Mouse (Mus musculus) hindbrain, embryonic 12.5 days (tissue): ENCODE results near the gene Slc4a2. TPM values are rescaled to one million over a fixed set of nuclear protein-coding genes. Genes with fewer than 3 reads are reported as not detected.

Experiments used
- ATAC-seq: fragments of 200-750 bp; cut with Nextera tagmentation; 2 replicates; pipeline ENCODE4 v1.8.0; 2017; ENCODE audit warnings: moderate TSS enrichment; ENCODE audit not compliant: low FRiP score
- H3K27ac ChIP-seq: fragments of 300-500 bp; sonication (generic); 2 replicates; pipeline ENCODE4 v1.5.1; 2016; ENCODE audit warnings: mild to moderate bottlenecking
- H3K27me3 ChIP-seq: fragments of 300-500 bp; sonication (generic); 2 replicates; pipeline ENCODE4 v1.6.1; 2016; ENCODE audit warnings: mild to moderate bottlenecking
- H3K36me3 ChIP-seq: fragments of 300-500 bp; sonication (generic); 2 replicates; pipeline ENCODE4 v1.6.1; 2016; ENCODE audit warnings: mild to moderate bottlenecking
- H3K4me1 ChIP-seq: fragments of 300-500 bp; sonication (generic); 2 replicates; pipeline ENCODE4 v1.6.1; 2016
- H3K4me2 ChIP-seq: fragments of 300-500 bp; sonication (generic); replicated peaks from 2 replicates; pipeline ENCODE4 v1.6.1; 2016; ENCODE audit warnings: mild to moderate bottlenecking
- H3K4me3 ChIP-seq: fragments of 300-500 bp; sonication (generic); 2 replicates; pipeline ENCODE4 v1.5.1; 2016; ENCODE audit warnings: mild to moderate bottlenecking
- H3K9ac ChIP-seq: fragments of 300-500 bp; sonication (generic); 2 replicates; pipeline ENCODE4 v1.6.1; 2016; ENCODE audit warnings: mild to moderate bottlenecking, moderate library complexity
- H3K9me3 ChIP-seq: fragments of 300-500 bp; sonication (generic); replicated peaks from 2 replicates; pipeline ENCODE4 v1.6.1; 2016; ENCODE audit warnings: mild to moderate bottlenecking
- WGBS: fragments of 180-500 bp; shearing (Covaris S2); methylation state at CpG from one replicate; pipeline ENCODE4 v1.1.7; 2016; 5-methylcytosine and 5-hydroxymethylcytosine counted together
- polyA plus RNA-seq: library from polyadenylated mRNA; unstranded; fragments of >200 nt; fragmentation: Nextera tagmentation; extraction: Ambion mirVana; gene quantifications from 2 replicates; pipeline ENCODE4 v1.2.1, GENCODE M21; 2016

Slc4a2 gene
- polyA plus RNA-seq, 1 experiment from 2014 or later: 38.1 TPM

DNA sequence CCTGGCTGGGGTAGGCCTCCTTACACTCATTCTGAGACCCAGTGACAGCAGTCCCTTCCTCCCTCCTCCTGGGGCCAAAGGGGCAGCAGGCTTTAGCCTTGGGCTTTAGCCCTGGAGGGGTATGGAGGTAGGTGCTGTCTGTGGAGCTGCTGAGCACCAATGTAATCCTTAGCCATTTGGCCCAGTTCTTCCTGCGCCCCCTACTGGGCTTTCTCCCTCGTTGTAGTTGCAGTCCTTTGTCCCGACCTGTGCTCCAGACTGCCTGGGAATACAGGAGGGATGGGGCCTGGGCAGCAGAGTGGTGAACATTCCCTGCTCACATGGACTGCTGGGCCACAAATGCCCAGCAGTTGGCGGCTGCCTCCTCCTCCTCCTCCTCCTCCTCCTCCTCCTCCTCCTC is 58.0 kb downstream of the Slc4a2 start:
- H3K27ac ChIP-seq: 0 out of 2 replicates have a peak overlapping the region, but pooled peaks have one; percentile 0
- H3K9ac ChIP-seq: no peak overlapping the region
- H3K4me2 ChIP-seq: no peak overlapping the region
- H3K9me3 ChIP-seq: no peaks in the 10 kb centered on the region
- H3K27me3 ChIP-seq: peaks cover 3% of the 10 kb centered on the region; the same call in 1 of the 2 replicates
- ATAC-seq: peak; percentile 36; the same call in 1 of the 2 replicates
- H3K36me3 ChIP-seq: peaks cover 69% of the 10 kb centered on the region
- no peak overlapping the region for H3K4me3 ChIP-seq
- 0% methylated on average over 3 of the region's 4 CpGs for WGBS
- peaks cover 60% of the 10 kb centered on the region for H3K4me1 ChIP-seq

DNA sequence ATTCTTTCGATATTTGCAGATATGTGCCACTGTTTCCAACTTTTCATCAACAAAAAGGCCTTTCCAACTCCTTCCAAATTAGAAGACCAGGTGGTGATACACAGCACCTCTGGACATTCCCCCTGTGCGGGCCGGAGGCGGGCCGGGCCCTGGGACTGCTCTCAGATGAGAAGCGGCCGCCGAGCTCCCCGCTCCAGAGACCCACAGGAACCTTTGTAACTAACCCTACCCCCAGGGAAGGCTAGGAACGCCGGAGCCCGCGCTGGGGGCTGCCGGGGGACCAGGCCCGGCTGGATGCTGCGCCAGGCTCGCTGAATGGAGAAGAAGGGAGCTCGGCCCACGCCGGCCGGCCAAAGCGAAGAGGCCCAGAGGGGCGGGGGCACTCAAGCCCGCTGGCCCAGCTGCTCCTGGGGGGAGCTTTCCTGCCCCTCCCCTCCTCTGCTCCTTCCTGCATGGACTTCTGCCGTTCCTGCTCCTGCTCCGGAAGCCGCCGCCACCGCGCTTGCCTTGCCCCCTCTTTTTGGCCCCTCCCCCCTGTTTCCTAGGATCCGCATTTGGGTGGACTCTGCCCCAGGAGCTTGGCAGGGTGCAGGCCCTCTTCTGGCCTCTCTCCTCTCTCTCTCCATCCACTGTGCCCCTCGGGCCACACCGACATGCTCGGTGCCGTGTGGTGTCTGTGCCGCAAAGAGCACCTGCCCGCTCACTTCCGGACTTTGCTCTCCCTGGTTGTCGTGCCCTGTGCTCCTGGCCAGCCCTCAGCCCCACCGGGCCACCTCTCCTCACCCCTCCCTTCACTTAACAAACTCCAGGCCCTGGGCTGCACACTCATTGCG is 58.8 kb downstream of the Slc4a2 start:
- Histone ChIP-seq H3K27ac (peak overlapping the region; percentile 46; the same call in 1 of the 2 replicates), H3K36me3 (peaks cover 67% of the 10 kb centered on the region)

DNA sequence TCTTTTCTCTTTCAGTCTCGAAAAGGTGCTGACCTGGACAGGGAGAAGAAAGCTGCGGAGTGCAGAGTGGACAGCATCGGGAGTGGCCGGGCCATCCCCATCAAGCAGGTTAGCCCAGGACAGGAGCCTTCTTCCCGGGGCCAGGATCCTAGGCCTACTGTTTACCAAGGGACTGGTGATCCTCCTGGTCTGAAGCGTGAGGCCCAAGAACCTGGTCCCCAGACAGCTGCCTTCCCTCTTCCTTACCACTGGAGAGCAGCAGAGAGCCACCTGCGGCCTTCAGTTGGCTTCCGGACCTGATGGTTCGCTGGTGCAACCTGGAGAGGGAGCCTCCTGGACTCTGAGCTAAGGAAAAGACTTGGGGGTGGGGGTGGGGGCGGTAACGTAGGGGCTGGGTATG is 59.7 kb downstream of the Slc4a2 start:
- H3K9me3 ChIP-seq: no peaks in the 10 kb centered on the region
- H3K27ac ChIP-seq: peak overlapping the region; percentile 7; the same call in 1 of the 2 replicates
- 0 out of 2 replicates have a peak, but pooled peaks cover 3% of the 10 kb centered on the region for H3K27me3 ChIP-seq
- no peak overlapping the region for H3K9ac ChIP-seq
- 25% methylated on average over 11 of the region's 11 CpGs for WGBS
- H3K4me3 ChIP-seq: no peak overlapping the region
- ATAC-seq: peak; percentile 12; the same call in 1 of the 2 replicates
- peaks cover 67% of the 10 kb centered on the region for H3K36me3 ChIP-seq
- H3K4me2 ChIP-seq: no peak overlapping the region
- H3K4me1 ChIP-seq: peaks cover 64% of the 10 kb centered on the region

More for the DNA sequence above, 58.8 kb downstream of the Slc4a2 start:
- Histone ChIP-seq H3K4me3 (no peak overlapping the region), H3K4me2 (0 out of 2 replicates have a peak overlapping the region, but pooled peaks have one; percentile 9), H3K9me3 (no peaks in the 10 kb centered on the region), H3K9ac (peak overlapping the region; percentile 35; the same call in 1 of the 2 replicates), H3K4me1 (peaks cover 59% of the 10 kb centered on the region), H3K27me3 (0 out of 2 replicates have a peak, but pooled peaks cover 3% of the 10 kb centered on the region)
- 38% methylated on average over 41 of the region's 41 CpGs for WGBS
- no peak for ATAC-seq

DNA sequence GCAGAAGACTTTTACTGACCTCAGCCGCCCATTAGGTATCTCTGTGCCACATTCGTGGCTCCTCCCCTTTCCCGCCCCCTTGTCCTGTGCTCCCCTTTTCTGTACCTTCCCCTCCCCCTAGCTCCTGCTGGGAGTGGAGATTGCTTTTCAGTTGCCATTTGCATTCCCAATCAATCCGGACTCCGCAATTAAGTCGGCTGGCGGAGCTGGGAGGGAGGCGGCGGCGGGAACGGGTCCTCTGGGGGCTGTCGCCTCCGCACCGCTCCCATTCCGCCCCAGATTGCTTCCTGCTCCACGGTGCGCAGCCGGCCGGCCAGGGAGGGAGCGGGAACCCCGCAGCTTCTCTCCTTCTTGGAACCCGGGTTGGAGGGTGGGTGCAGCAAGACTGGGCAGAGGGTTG is 61.3 kb downstream of the Slc4a2 start:
- Histone ChIP-seq H3K9ac (peak overlapping the region; percentile 43), H3K36me3 (peaks cover 67% of the 10 kb centered on the region), H3K27me3 (0 out of 2 replicates have a peak, but pooled peaks cover 3% of the 10 kb centered on the region), H3K4me2 (peak overlapping the region; percentile 45), H3K9me3 (no peaks in the 10 kb centered on the region), H3K27ac (peak overlapping the region; percentile 76), H3K4me3 (peak overlapping the region; percentile 12; the same call in 1 of the 2 replicates), H3K4me1 (peaks cover 69% of the 10 kb centered on the region)
- 23% methylated on average over 22 of the region's 22 CpGs for WGBS
- ATAC-seq: peak; percentile 27; the same call in 1 of the 2 replicates

DNA sequence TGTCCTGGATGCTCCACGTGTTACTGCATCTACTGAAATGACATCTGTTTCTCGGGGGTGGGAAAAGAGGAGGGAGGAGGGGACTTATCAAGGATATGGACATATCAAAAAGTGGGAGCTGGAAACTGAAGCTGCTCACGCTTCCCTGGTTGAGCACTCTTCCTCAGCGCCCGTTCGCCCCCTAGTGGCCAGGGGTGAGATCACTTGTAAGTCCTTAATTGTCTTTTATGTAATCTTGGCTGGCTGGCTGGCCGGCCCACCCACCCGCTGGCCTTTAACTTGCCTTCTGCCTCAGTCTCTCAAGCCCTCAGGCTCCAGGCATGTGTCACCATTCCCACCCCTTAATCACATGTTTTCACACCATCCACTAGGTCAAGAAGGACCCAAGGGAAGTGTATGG is 62.5 kb downstream of the Slc4a2 start:
- Histone ChIP-seq H3K27ac (no peak overlapping the region), H3K36me3 (peaks cover 66% of the 10 kb centered on the region), H3K27me3 (no peaks in the 10 kb centered on the region), H3K9me3 (no peaks in the 10 kb centered on the region), H3K4me1 (peaks cover 60% of the 10 kb centered on the region), H3K9ac (no peak overlapping the region), H3K4me2 (no peak overlapping the region), H3K4me3 (no peak overlapping the region)
- WGBS: under 1% methylated on average over 8 of the region's 8 CpGs
- no peak for ATAC-seq

DNA sequence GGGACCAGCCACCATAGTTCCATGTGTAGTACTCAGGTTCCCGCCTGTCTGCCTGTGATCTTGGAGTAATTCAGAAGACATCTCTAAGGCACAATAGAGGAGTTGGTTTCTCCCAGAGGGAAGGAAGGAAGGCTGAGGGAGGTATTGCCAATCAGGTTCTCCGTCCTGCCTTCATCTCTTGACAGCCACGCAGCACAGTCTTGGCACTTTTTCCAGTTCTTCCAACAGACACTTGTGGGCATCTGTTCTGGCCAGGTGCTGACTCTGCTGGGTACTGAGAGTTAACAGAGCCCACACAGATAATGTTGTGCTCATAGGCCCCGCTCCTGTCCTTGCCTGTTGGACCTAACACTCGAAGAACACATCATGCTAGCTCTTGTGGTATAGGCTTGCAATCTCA is 63.1 kb downstream of the Slc4a2 start:
- no peaks in the 10 kb centered on the region for H3K27me3 ChIP-seq
- no peaks in the 10 kb centered on the region for H3K9me3 ChIP-seq
- H3K4me2 ChIP-seq: no peak overlapping the region
- ATAC-seq: no peak
- peaks cover 54% of the 10 kb centered on the region for H3K4me1 ChIP-seq
- WGBS: 95% methylated on average over 5 of the region's 5 CpGs
- H3K9ac ChIP-seq: no peak overlapping the region
- no peak overlapping the region for H3K4me3 ChIP-seq
- H3K36me3 ChIP-seq: peaks cover 70% of the 10 kb centered on the region
- H3K27ac ChIP-seq: no peak overlapping the region

DNA sequence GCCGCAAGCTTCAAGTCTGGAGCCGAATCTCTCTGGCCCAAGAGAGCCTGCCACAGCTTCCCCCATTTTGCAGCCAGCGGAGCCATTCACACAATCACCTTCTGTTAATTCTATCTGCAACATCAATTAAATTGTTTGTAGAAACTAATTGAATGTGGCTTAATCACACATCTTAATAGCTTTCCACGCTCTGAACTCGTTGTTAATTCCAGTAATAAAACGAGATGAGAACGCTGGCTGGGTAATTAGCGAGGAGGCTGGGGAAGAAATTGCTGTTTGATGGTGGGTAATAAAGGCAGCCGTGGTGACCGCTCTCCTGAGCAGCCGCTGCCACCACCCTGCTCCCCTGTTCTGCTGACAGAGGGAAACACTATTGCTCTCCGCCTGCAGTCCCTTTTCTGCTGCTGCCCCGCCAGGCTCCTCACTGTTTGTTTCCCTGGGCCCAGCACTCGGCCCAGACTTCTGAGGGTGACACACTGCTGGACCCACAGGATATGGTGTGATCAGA is 66.8 kb downstream of the Slc4a2 start:
- peaks cover 29% of the 10 kb centered on the region for H3K4me1 ChIP-seq
- no peak overlapping the region for H3K9ac ChIP-seq
- no peak overlapping the region for H3K4me3 ChIP-seq
- peaks cover 76% of the 10 kb centered on the region for H3K36me3 ChIP-seq
- WGBS: 67% methylated on average over 14 of the region's 14 CpGs
- no peak for ATAC-seq
- no peaks in the 10 kb centered on the region for H3K9me3 ChIP-seq
- H3K27me3 ChIP-seq: no peaks in the 10 kb centered on the region
- peak overlapping the region; percentile 45; the same call in 1 of the 2 replicates for H3K27ac ChIP-seq
- H3K4me2 ChIP-seq: no peak overlapping the region

Other genes with a start within 250 kb of the Slc4a2 start
- gene Kcnh2, start 72.2 kb upstream of the Slc4a2 start, polyA plus RNA-seq: 14.6 and 17.4 TPM in 2 replicates
- gene Nos3, start 59.0 kb upstream of the Slc4a2 start, polyA plus RNA-seq: 8.8 and 9.0 TPM in 2 replicates
- 0.35 and 0.46 TPM in 2 replicates for gene Atg9b, start 31.7 kb upstream of the Slc4a2 start, polyA plus RNA-seq
- 38.7 and 43.5 TPM in 2 replicates for gene Abcb8, start 30.2 kb upstream of the Slc4a2 start, polyA plus RNA-seq
- gene Asic3, start 10.4 kb upstream of the Slc4a2 start, polyA plus RNA-seq: 1.0 and 1.2 TPM in 2 replicates
- gene Cdk5, start 307 bp upstream of the Slc4a2 start, polyA plus RNA-seq: 61.0 and 63.8 TPM in 2 replicates
- gene Fastk, start 21.4 kb downstream of the Slc4a2 start, polyA plus RNA-seq: 109 and 113 TPM in 2 replicates
- 32.6 and 36.7 TPM in 2 replicates for gene Tmub1, start 24.0 kb downstream of the Slc4a2 start, polyA plus RNA-seq
- gene Agap3, start 28.3 kb downstream of the Slc4a2 start, polyA plus RNA-seq: 83.7 and 86.2 TPM in 2 replicates
- gene Gbx1, start 103.4 kb downstream of the Slc4a2 start, polyA plus RNA-seq: 5.6 and 6.7 TPM in 2 replicates
- gene Asb10, start 117.1 kb downstream of the Slc4a2 start, polyA plus RNA-seq: 0.32 and 0.42 TPM in 2 replicates
- not detected in 2 replicates for gene 4931409K22Rik, start 133.0 kb downstream of the Slc4a2 start, polyA plus RNA-seq
- gene Abcf2, start 153.6 kb downstream of the Slc4a2 start, polyA plus RNA-seq: 108 and 110 TPM in 2 replicates
- gene Chpf2, start 162.9 kb downstream of the Slc4a2 start, polyA plus RNA-seq: 22.3 and 23.1 TPM in 2 replicates
- gene Smarcd3, start 200.6 kb downstream of the Slc4a2 start, polyA plus RNA-seq: 78.4 and 83.2 TPM in 2 replicates